Mouse (Mus musculus) Patski (cell line): ENCODE data around the gene Sppl2c. TPM values are rescaled to one million over a fixed set of nuclear protein-coding genes. Genes with fewer than 3 reads are reported as not detected.
A peak's percentile ranks its signal among the peaks of the same experiment; 100 is the strongest.
"Not testable (repeated sequence)": the region's sequence is repeated elsewhere in the genome, so short reads cannot be mapped to it uniquely, and the experiment has no call there.

Source experiments
- ATAC-seq: fragments of 100-300 bp; one replicate; pipeline ENCODE4 v1.8.0; 2021
- CTCF ChIA-PET: fragments of 350-600 bp; sonication (Branson Sonifier 250); formaldehyde crosslinking; loops from one replicate; lab custom pipeline; 2022; ENCODE audit warnings: inconsistent platforms; lab: Charles Lee
- POLR2A ChIA-PET: fragments of 350-600 bp; sonication (Branson Sonifier 250); formaldehyde crosslinking; loops from one replicate; lab custom pipeline; 2022; ENCODE audit warnings: antibody characterized with exemption, inconsistent platforms; lab: Charles Lee
- DNase-seq: peaks from one replicate; pipeline ENCODE4 v3.0.0-alpha.2; 2011; ENCODE audit warnings: low read depth, low spot score
- H3K27me3 ChIP-seq: fragments of 371-371 bp; one replicate; pipeline ENCODE4 v1.5.1; 2021
- CTCF ChIP-seq: fragments of 100-300 bp; IDR thresholded peaks from one replicate; pipeline ENCODE4 v1.5.1; 2021
- in situ Hi-C: fragments of 300-500 bp; cut with MboI; formaldehyde crosslinking; loops from 3 replicates; pipeline ENCODE4 v1.11.1; 2018; ENCODE audit warnings: low pct_unique_long_range_greater_than_20kb, mixed read lengths
- polyA plus RNA-seq: library from polyadenylated mRNA; unstranded; gene quantifications from one replicate; pipeline ENCODE4 v1.2.3, GENCODE M21; 2021

The Sppl2c gene
- polyA plus RNA-seq, 1 experiment from 2014 or later: not detected

- DNase-seq: no peak
- ChIA-PET CTCF (interaction anchor here (1.6 kb wide), 1 partner anchor 189 kb away, joined by 3 read pairs; no protein-coding TSS in a partner anchor), POLR2A (no interaction called here)
- in situ Hi-C loops: loop anchor here (25.0 kb wide), 1 partner anchor 433 kb away; the partner anchor contains the start of gene Wnt3
- ATAC-seq: no peak
- TF ChIP-seq CTCF: no peak
- peaks cover 12% of the 10 kb centered on the region for H3K27me3 ChIP-seq
Observed at GRCm38 (mm10) chr11:104195382-104195781, 9.3 kb downstream of the Sppl2c start.

- TF ChIP-seq CTCF: peak; percentile 88
Observed at GRCm38 (mm10) chr11:104195791-104196190, 9.7 kb downstream of the Sppl2c start.

GRCm38 (mm10) chr11:104197861-104198260 is 11.7 kb downstream of the Sppl2c start:
- ATAC-seq: no peak
- TF ChIP-seq CTCF: no peak
- DNase-seq: no peak
- ChIA-PET CTCF (interaction anchor here (1.1 to 1.4 kb wide), 3 partner anchors 32 to 215 kb away, joined by 3 read pairs; no protein-coding TSS in a partner anchor), POLR2A (interaction anchor here (0.9 kb wide), 1 partner anchor 33 kb away, joined by 3 read pairs; the partner anchor contains the start of gene Mapt)
- H3K27me3 ChIP-seq: peaks cover 5% of the 10 kb centered on the region
- in situ Hi-C loops: loop anchor here (25.0 kb wide), 1 partner anchor 436 kb away; the partner anchor contains the start of gene Wnt3

More at GRCm38 (mm10) chr11:104195791-104196190, 9.7 kb downstream of the Sppl2c start:
- ATAC-seq (peak; percentile 35), DNase-seq (peak; percentile 31)
- CTCF ChIA-PET: interaction anchor here (1.6 kb wide), 1 partner anchor 189 kb away, joined by 3 read pairs; no protein-coding TSS in a partner anchor
- in situ Hi-C loops: loop anchor here (25.0 kb wide), 1 partner anchor 433 kb away; the partner anchor contains the start of gene Wnt3
- POLR2A ChIA-PET: no interaction called here
- H3K27me3 ChIP-seq: peaks cover 12% of the 10 kb centered on the region

GRCm38 (mm10) chr11:104203271-104203670 is 17.1 kb downstream of the Sppl2c start:
- ChIA-PET POLR2A (no interaction called here), CTCF (no interaction called here)
- no peak for DNase-seq
- no peak for TF ChIP-seq CTCF
- peaks cover 5% of the 10 kb centered on the region for H3K27me3 ChIP-seq
- ATAC-seq: no peak
- in situ Hi-C loops: no loop called here

GRCm38 (mm10) chr11:104206573-104206972 is 20.4 kb downstream of the Sppl2c start:
- ChIA-PET POLR2A (no interaction called here), CTCF (interaction anchor here (0.7 to 1.4 kb wide), 4 partner anchors 10 to 250 kb away, joined by 3 to 9 read pairs (median 4); no protein-coding TSS in a partner anchor)
- in situ Hi-C loops: no loop called here
- DNase-seq (peak; percentile 27), ATAC-seq (peak; percentile 84)
- no peak for TF ChIP-seq CTCF
- no peaks in the 10 kb centered on the region for H3K27me3 ChIP-seq

- ChIA-PET POLR2A (interaction anchor here (0.6 kb wide), 1 partner anchor 57 kb away, joined by 4 read pairs; no protein-coding TSS in a partner anchor), CTCF (no interaction called here)
- in situ Hi-C loops: no loop called here
Observed at GRCm38 (mm10) chr11:104209041-104209440, 22.9 kb downstream of the Sppl2c start.

GRCm38 (mm10) chr11:104211251-104211650 is 25.1 kb downstream of the Sppl2c start:
- POLR2A ChIA-PET: no interaction called here
- no peak for ATAC-seq
- in situ Hi-C loops: no loop called here

More at GRCm38 (mm10) chr11:104209041-104209440, 22.9 kb downstream of the Sppl2c start:
- TF ChIP-seq CTCF: no peak
- DNase-seq (no peak), ATAC-seq (no peak)
- no peaks in the 10 kb centered on the region for H3K27me3 ChIP-seq

GRCm38 (mm10) chr11:104214128-104214527 is 28.0 kb downstream of the Sppl2c start:
- POLR2A ChIA-PET: interaction anchor here (1.1 kb wide), 1 partner anchor 19 kb away, joined by 3 read pairs; no protein-coding TSS in a partner anchor
- ATAC-seq, in situ Hi-C loops, DNase-seq, H3K27me3 ChIP-seq, CTCF ChIA-PET: not testable (repeated sequence)
- peak; percentile 33 for TF ChIP-seq CTCF

More at GRCm38 (mm10) chr11:104211251-104211650, 25.1 kb downstream of the Sppl2c start:
- H3K27me3 ChIP-seq: no peaks in the 10 kb centered on the region
- TF ChIP-seq CTCF: no peak
- DNase-seq: no peak
- CTCF ChIA-PET: no interaction called here

- ChIA-PET POLR2A (no interaction called here), CTCF (no interaction called here)
- TF ChIP-seq CTCF: no peak
- DNase-seq (no peak), ATAC-seq (no peak)
- no peaks in the 10 kb centered on the region for H3K27me3 ChIP-seq
- in situ Hi-C loops: no loop called here
Observed at GRCm38 (mm10) chr11:104218075-104218474, 31.9 kb downstream of the Sppl2c start.

GRCm38 (mm10) chr11:104220291-104220690 is 34.2 kb downstream of the Sppl2c start:
- POLR2A ChIA-PET: no interaction called here
- no peaks in the 10 kb centered on the region for H3K27me3 ChIP-seq
- no peak for TF ChIP-seq CTCF
- in situ Hi-C loops: no loop called here
- no peak for ATAC-seq
- CTCF ChIA-PET: interaction anchor here (0.8 to 2.6 kb wide), 2 partner anchors 10 to 14 kb away, joined by 3 to 9 read pairs; no protein-coding TSS in a partner anchor
- no peak for DNase-seq

- POLR2A ChIA-PET: no interaction called here
- DNase-seq (no peak), ATAC-seq (no peak)
- no peak for TF ChIP-seq CTCF
- in situ Hi-C loops: no loop called here
- CTCF ChIA-PET: no interaction called here
- no peaks in the 10 kb centered on the region for H3K27me3 ChIP-seq
Observed at GRCm38 (mm10) chr11:104221751-104222150, 35.6 kb downstream of the Sppl2c start.
